In the genomic region with DNA sequence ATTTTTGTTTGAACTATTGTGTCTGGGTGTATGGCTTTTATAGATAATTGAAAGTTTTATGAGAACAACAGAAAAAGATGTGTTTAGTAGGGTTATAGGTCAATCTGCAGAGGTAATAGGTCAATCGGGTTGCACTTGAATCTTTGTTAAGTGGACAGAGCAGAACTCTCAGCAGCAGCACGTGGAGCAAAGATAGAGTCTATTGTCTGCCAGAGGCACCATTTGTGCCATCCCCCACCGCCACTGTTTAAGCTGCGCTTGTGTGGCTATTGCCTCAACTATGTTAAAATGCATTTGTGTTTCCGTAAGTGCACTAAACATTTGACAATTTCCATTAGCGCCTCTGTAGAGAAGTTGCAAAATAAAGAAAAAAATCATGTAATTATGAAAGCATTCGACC, we compare ENCODE assay signal across 18 mouse cellular contexts.
"Had no signal": no experiment of that assay in that cellular context is flagged by ENCODE, and none has a peak within 500 bp of the region (broad histone marks: within the 10 kb centered on the region; RNA-seq: fewer than 3 reads in every experiment).

No protein-coding gene starts in this region.

- H3K9me3 ChIP-seq: lung, embryonic 15.5 days; megakaryocyte, embryonic 14.5 days; midbrain, embryonic 13.5 days; midbrain, embryonic 15.5 days; neural tube, embryonic 12.5 days; stomach, embryonic 15.5 days had no signal

- H3K27me3 ChIP-seq: lung, embryonic 15.5 days; megakaryocyte, embryonic 14.5 days; midbrain, embryonic 13.5 days; midbrain, embryonic 15.5 days; neural tube, embryonic 12.5 days; stomach, embryonic 15.5 days had no signal

- H3K4me3 ChIP-seq: lung, embryonic 15.5 days; megakaryocyte, embryonic 14.5 days; midbrain, embryonic 13.5 days; midbrain, embryonic 15.5 days; neural tube, embryonic 12.5 days; stomach, embryonic 15.5 days had no signal

- ATAC-seq: liver, postnatal 0 days; lung, postnatal 0 days; midbrain, embryonic 13.5 days; midbrain, embryonic 15.5 days had no signal

- H3K9ac ChIP-seq: liver, postnatal 0 days; lung, embryonic 15.5 days; midbrain, embryonic 13.5 days; midbrain, embryonic 15.5 days; neural tube, embryonic 12.5 days; stomach, embryonic 15.5 days had no signal

- H3K27ac ChIP-seq: lung, embryonic 15.5 days; macrophage; midbrain, embryonic 13.5 days; midbrain, embryonic 15.5 days; neural tube, embryonic 12.5 days; stomach, embryonic 15.5 days; stomach, postnatal 0 days had no signal

- DNase-seq: liver, postnatal 0 days; lung, adult 2 months; lung, postnatal 14 days; lung, postnatal 36 days; right cerebral cortex, postnatal 14 days; thymus, adult 2 months; thymus, postnatal 14 days; thymus, postnatal 36 days had no signal

- H3K4me2 ChIP-seq: lung, embryonic 15.5 days; midbrain, embryonic 11.5 days; midbrain, embryonic 13.5 days; midbrain, embryonic 15.5 days; neural tube, embryonic 12.5 days; stomach, embryonic 15.5 days had no signal

- H3K4me1 ChIP-seq: lung, embryonic 15.5 days; stomach, embryonic 15.5 days had no signal

- H3K36me3 ChIP-seq: lung, embryonic 15.5 days; midbrain, embryonic 13.5 days; midbrain, embryonic 15.5 days; neural tube, embryonic 12.5 days; stomach, embryonic 15.5 days had no signal
